Comparison of ENCODE assay signal across 10 mouse cellular contexts in genomic region chr6:50777827-50778226, GRCm38 (mm10).
A peak's percentile ranks its signal among the peaks of the same experiment; 100 is the strongest.
DNase-seq lines count a peak whose midpoint lies in the region; ATAC-seq and TF ChIP-seq lines count a peak whose summit lies in the region.
"Had no signal": no experiment of that assay in that cellular context is flagged by ENCODE, and none has a peak within 500 bp of the region (broad histone marks: within the 10 kb centered on the region; RNA-seq: fewer than 3 reads in every experiment).

No protein-coding gene starts in this region.

- peak; percentile 20; the same call in 1 of the 2 replicates for ATAC-seq in hindbrain, embryonic 12.5 days (ENCODE audit: low FRiP score)
- no peak; the same call in 1 of the 2 replicates for ATAC-seq in midbrain, embryonic 16.5 days
- no peak for ATAC-seq in megakaryocyte, adult 5-6 weeks (ENCODE audit: poor library complexity, severe bottlenecking)
- ATAC-seq: Patski had no signal

- no peak for TF ChIP-seq CTCF in lung, adult 2 months (IDR thresholded peaks at IDR 0.05; ENCODE audit: insufficient read depth, low read length)

- H3K9ac ChIP-seq in hindbrain, embryonic 12.5 days = no peak overlapping the region
- no peak overlapping the region for H3K9ac ChIP-seq in midbrain, embryonic 16.5 days (ENCODE audit: low read depth, low read length)

- H3K36me3 ChIP-seq in embryonic facial prominence, embryonic 10.5 days (replicated peaks) = no peaks in the 10 kb centered on the region
- no peaks in the 10 kb centered on the region for H3K36me3 ChIP-seq in hindbrain, embryonic 12.5 days
- no peaks in the 10 kb centered on the region for H3K36me3 ChIP-seq in midbrain, embryonic 16.5 days (ENCODE audit: control insufficient read depth, insufficient read depth, low read length)

- H3K27me3 ChIP-seq in embryonic facial prominence, embryonic 10.5 days (replicated peaks; ENCODE audit: low read depth, poor library complexity, severe bottlenecking) = no peaks in the 10 kb centered on the region; the same call in 1 of the 2 replicates
- H3K27me3 ChIP-seq in hindbrain, embryonic 12.5 days = no peaks in the 10 kb centered on the region
- H3K27me3 ChIP-seq in midbrain, embryonic 16.5 days (ENCODE audit: control insufficient read depth, insufficient read depth, low read depth, low read length) = no peaks in the 10 kb centered on the region

- TF ChIP-seq POLR2A in lung, adult 2 months (IDR thresholded peaks at IDR 0.05; ENCODE audit: borderline replicate concordance, extremely low read depth, low read depth, low read length) = no peak

- H3K4me3 ChIP-seq in embryonic facial prominence, embryonic 10.5 days = no peak overlapping the region
- H3K4me3 ChIP-seq in hindbrain, embryonic 12.5 days = no peak overlapping the region
- no peak overlapping the region for H3K4me3 ChIP-seq in midbrain, embryonic 16.5 days (ENCODE audit: low read depth, low read length)
- no peak overlapping the region for H3K4me3 ChIP-seq in lung, adult 2 months (replicated peaks; ENCODE audit: extremely low read depth, low read depth, low read length)

- peak overlapping the region; percentile 79 for H3K27ac ChIP-seq in embryonic facial prominence, embryonic 10.5 days (replicated peaks)
- H3K27ac ChIP-seq in hindbrain, embryonic 12.5 days = peak overlapping the region; percentile 97
- peak overlapping the region; percentile 95 for H3K27ac ChIP-seq in midbrain, embryonic 16.5 days (ENCODE audit: low read length)

- H3K4me2 ChIP-seq in hindbrain, embryonic 12.5 days (replicated peaks) = peak overlapping the region; percentile 37
- H3K4me2 ChIP-seq in midbrain, embryonic 16.5 days (ENCODE audit: low read length) = no peak overlapping the region

- WGBS in embryonic facial prominence, embryonic 10.5 days = 67% methylated on average over 4 of the region's 4 CpGs
- 35% methylated on average over 4 of the region's 4 CpGs for WGBS in hindbrain, embryonic 12.5 days
- WGBS in midbrain, embryonic 16.5 days = 17% methylated on average over 4 of the region's 4 CpGs
- 82% methylated on average over 4 of the region's 4 CpGs for WGBS in lung, adult 2 months

- H3K9me3 ChIP-seq in embryonic facial prominence, embryonic 10.5 days = no peaks in the 10 kb centered on the region
- no peaks in the 10 kb centered on the region for H3K9me3 ChIP-seq in hindbrain, embryonic 12.5 days (replicated peaks)
- no peaks in the 10 kb centered on the region for H3K9me3 ChIP-seq in midbrain, embryonic 16.5 days (replicated peaks; ENCODE audit: control insufficient read depth, low read length, poor library complexity, severe bottlenecking)

- H3K4me1 ChIP-seq in embryonic facial prominence, embryonic 10.5 days = peaks cover 41% of the 10 kb centered on the region
- H3K4me1 ChIP-seq in hindbrain, embryonic 12.5 days = peaks cover 34% of the 10 kb centered on the region
- H3K4me1 ChIP-seq in midbrain, embryonic 16.5 days (ENCODE audit: control insufficient read depth, insufficient read depth, low read length) = peaks cover 23% of the 10 kb centered on the region
- H3K4me1 ChIP-seq in lung, adult 2 months (ENCODE audit: control insufficient read depth, insufficient read depth, low read length) = no peaks in the 10 kb centered on the region

- peak; percentile 12 to 25 for DNase-seq in cerebellum, postnatal 14 days
- DNase-seq in cerebellum, adult 8-10 months = no peak
- no peak for DNase-seq in embryonic facial prominence, embryonic 10.5 days (ENCODE audit: low spot score)
- DNase-seq in lung, adult 2 months = no peak
- no peak for DNase-seq in heart, adult 8-10 months (ENCODE audit: low spot score)
- DNase-seq: heart, adult 18-20 months had no signal

Comparison
In these comparisons a context has a peak if more than half of its experiments do, and no peak if none do; other contexts are left out.
1. DNase-seq: peak in cerebellum, postnatal 14 days (2 of 2); none in cerebellum, adult 8-10 months (single experiment), embryonic facial prominence, embryonic 10.5 days (single experiment), lung, adult 2 months (single experiment) and heart, adult 8-10 months (single experiment).
2. Peak in every context shown above with its lines, with median percentiles within 50 percentile points of each other: H3K27ac ChIP-seq.